ENCODE assay signal across 9 mouse cellular contexts in genomic region chr15:8761741-8762271, GRCm38 (mm10). TPM values are rescaled to one million over a fixed set of nuclear protein-coding genes. Genes with fewer than 3 reads are reported as not detected.
A peak's percentile ranks its signal among the peaks of the same experiment; 100 is the strongest.
DNase-seq lines count a peak whose midpoint lies in the region; ATAC-seq lines count a peak whose summit lies in the region.
"Had no signal": no experiment of that assay in that cellular context is flagged by ENCODE, and none has a peak within 500 bp of the region (broad histone marks: within the 10 kb centered on the region; RNA-seq: fewer than 3 reads in every experiment).

No protein-coding gene starts in this region.

- H3K4me1 ChIP-seq in forebrain, embryonic 10.5 days = peaks cover 6% of the 10 kb centered on the region
- 0 out of 2 replicates have a peak, but pooled peaks cover 5% of the 10 kb centered on the region for H3K4me1 ChIP-seq in forebrain, embryonic 13.5 days
- peaks cover 21% of the 10 kb centered on the region for H3K4me1 ChIP-seq in liver, embryonic 11.5 days (replicated peaks; ENCODE audit: control insufficient read depth, insufficient read depth, low read length)

- H3K27me3 ChIP-seq in forebrain, embryonic 10.5 days (ENCODE audit: poor library complexity, severe bottlenecking) = no peaks in the 10 kb centered on the region
- no peaks in the 10 kb centered on the region for H3K27me3 ChIP-seq in forebrain, embryonic 13.5 days
- H3K27me3 ChIP-seq in liver, embryonic 11.5 days (replicated peaks; ENCODE audit: control insufficient read depth, insufficient read depth, low read length) = no peaks in the 10 kb centered on the region

- no peak overlapping the region for H3K4me2 ChIP-seq in forebrain, embryonic 13.5 days
- H3K4me2 ChIP-seq in liver, embryonic 11.5 days = peak overlapping the region; percentile 62

- H3K4me3 ChIP-seq in forebrain, embryonic 10.5 days = no peak overlapping the region
- H3K4me3 ChIP-seq in forebrain, embryonic 13.5 days = no peak overlapping the region
- no peak overlapping the region for H3K4me3 ChIP-seq in liver, embryonic 11.5 days (ENCODE audit: low read depth, low read length)
- H3K4me3 ChIP-seq: myocyte had no signal

- H3K9me3 ChIP-seq in forebrain, embryonic 10.5 days = no peaks in the 10 kb centered on the region
- H3K9me3 ChIP-seq in forebrain, embryonic 13.5 days (replicated peaks) = no peaks in the 10 kb centered on the region
- H3K9me3 ChIP-seq in liver, embryonic 11.5 days (ENCODE audit: control insufficient read depth, low read length) = no peaks in the 10 kb centered on the region

- peak overlapping the region; percentile 37; the same call in 1 of the 2 replicates for H3K27ac ChIP-seq in forebrain, embryonic 10.5 days
- no peak overlapping the region for H3K27ac ChIP-seq in forebrain, embryonic 13.5 days
- peak overlapping the region; percentile 80 for H3K27ac ChIP-seq in liver, embryonic 11.5 days (ENCODE audit: low read depth, low read length)

- ATAC-seq in forebrain, embryonic 13.5 days = no peak
- ATAC-seq in liver, embryonic 11.5 days (replicated peaks; ENCODE audit: low FRiP score) = peak; percentile 89

- H3K9ac ChIP-seq in forebrain, embryonic 13.5 days = no peak overlapping the region
- peak overlapping the region; percentile 35; the same call in 1 of the 2 replicates for H3K9ac ChIP-seq in liver, embryonic 11.5 days (ENCODE audit: low read depth, low read length)

- DNase-seq in forebrain, embryonic 10.5 days (ENCODE audit: extremely low spot score, low spot score) = no peak
- DNase-seq in retina, postnatal 1 day = peak; percentile 24
- no peak for DNase-seq in retina, embryonic 14.5 days (ENCODE audit: low spot score)
- DNase-seq in liver, embryonic 11.5 days (ENCODE audit: low spot score) = peak; percentile 41
- peak; percentile 29 for DNase-seq in yolk sac, embryonic 10.5 days (ENCODE audit: low spot score)
- DNase-seq in spleen, postnatal 36 days (ENCODE audit: low spot score in 2 of 2) = no peak
- no peak for DNase-seq in frontal cortex, postnatal 36 days (ENCODE audit: low spot score in 2 of 2)

- 67% methylated on average over 9 of the region's 9 CpGs for WGBS in forebrain, embryonic 10.5 days
- WGBS in forebrain, embryonic 13.5 days = 58% methylated on average over 9 of the region's 9 CpGs
- WGBS in liver, embryonic 11.5 days = 9% methylated on average over 9 of the region's 9 CpGs

- H3K36me3 ChIP-seq in forebrain, embryonic 10.5 days (replicated peaks) = no peaks in the 10 kb centered on the region
- H3K36me3 ChIP-seq in forebrain, embryonic 13.5 days (ENCODE audit: poor library complexity, severe bottlenecking) = no peaks in the 10 kb centered on the region
- no peaks in the 10 kb centered on the region for H3K36me3 ChIP-seq in liver, embryonic 11.5 days (ENCODE audit: control insufficient read depth, insufficient read depth, low read length)

RNA-seq across cellular contexts. Expression of gene Slc1a3, which starts 51.2 kb away (rescaled TPM):
- 27.0 and 29.0 TPM in 2 replicates for polyA plus RNA-seq in forebrain, embryonic 10.5 days (2016; fragmentation: Nextera tagmentation; extraction: Ambion mirVana)
- 75.9 and 79.2 TPM in 2 replicates for polyA plus RNA-seq in forebrain, embryonic 13.5 days (2015; fragmentation: Nextera tagmentation; extraction: Ambion mirVana)
- 7.3 and 9.0 TPM in 2 replicates for polyA plus RNA-seq in liver, embryonic 11.5 days (2014; fragmentation: Nextera tagmentation; extraction: Ambion mirVana)

Comparison
In these comparisons a context has a peak if more than half of its experiments do, and no peak if none do; other contexts are left out.
1. DNase-seq: peak in retina, postnatal 1 day (single experiment), liver, embryonic 11.5 days (single experiment) and yolk sac, embryonic 10.5 days (single experiment); none in forebrain, embryonic 10.5 days (single experiment), retina, embryonic 14.5 days (single experiment), spleen, postnatal 36 days (0 of 2) and frontal cortex, postnatal 36 days (0 of 2).